Mouse (Mus musculus) midbrain, postnatal 0 days (tissue): ENCODE measurements around the gene Gfi1b. TPM values are rescaled to one million over a fixed set of nuclear protein-coding genes. Genes with fewer than 3 reads are reported as not detected.
A peak's percentile ranks its signal among the peaks of the same experiment; 100 is the strongest.

Experiments
- ATAC-seq: fragments of 200-750 bp; cut with Nextera tagmentation; 2 replicates; pipeline ENCODE4 v1.8.0; 2017; ENCODE audit warnings: moderate number of reproducible peaks, mild to moderate bottlenecking, moderate TSS enrichment, moderate library complexity; ENCODE audit not compliant: low FRiP score
- DNase-seq: peaks from one replicate; pipeline ENCODE4 v3.0.0-alpha.2; 2015; ENCODE audit warnings: low spot score
- H3K27ac ChIP-seq: fragments of 300-500 bp; sonication (generic); 2 replicates; pipeline ENCODE4 v1.5.1; 2014; ENCODE audit warnings: low read depth, mild to moderate bottlenecking, low read length, mixed read lengths
- H3K27me3 ChIP-seq: fragments of 300-500 bp; sonication (generic); 2 replicates; pipeline ENCODE4 v1.6.1; 2014; ENCODE audit warnings: low read length, control low read depth, mixed read lengths; ENCODE audit not compliant: insufficient read depth
- H3K36me3 ChIP-seq: fragments of 300-500 bp; sonication (generic); 2 replicates; pipeline ENCODE4 v1.6.1; 2014; ENCODE audit warnings: low read length, control low read depth, mixed read lengths; ENCODE audit not compliant: insufficient read depth
- H3K4me1 ChIP-seq: fragments of 300-500 bp; sonication (generic); 2 replicates; pipeline ENCODE4 v1.6.1; 2014; ENCODE audit warnings: mild to moderate bottlenecking, control low read depth, antibody characterized with exemption, low read length, mixed read lengths; ENCODE audit not compliant: insufficient read depth
- H3K4me2 ChIP-seq: fragments of 300-500 bp; sonication (generic); 2 replicates; pipeline ENCODE4 v1.6.1; 2014; ENCODE audit warnings: low read depth, mild to moderate bottlenecking, low read length, mixed read lengths; ENCODE audit not compliant: poor library complexity, severe bottlenecking
- H3K4me3 ChIP-seq: fragments of 300-500 bp; sonication (generic); 2 replicates; pipeline ENCODE4 v1.5.1; 2014; ENCODE audit warnings: low read depth, mild to moderate bottlenecking, low read length, moderate library complexity
- H3K9ac ChIP-seq: fragments of 300-500 bp; sonication (generic); replicated peaks from 2 replicates; pipeline ENCODE4 v1.6.1; 2014; ENCODE audit warnings: mild to moderate bottlenecking, low read length, moderate library complexity, mixed read lengths; ENCODE audit not compliant: poor library complexity, severe bottlenecking
- H3K9me3 ChIP-seq: fragments of 300-500 bp; sonication (generic); 2 replicates; pipeline ENCODE4 v1.6.1; 2016; ENCODE audit warnings: low read length, control low read depth
- CTCF ChIP-seq: IDR thresholded peaks from 2 replicates; pipeline ENCODE4 v1.5.1; 2016; ENCODE audit warnings: antibody characterized with exemption, mild to moderate bottlenecking
- whole genome bisulfite sequencing: fragments of 180-500 bp; shearing (Covaris S2); extraction: QIAGEN DNeasy Blood & Tissue Kit; methylation state at CpG from one replicate; pipeline ENCODE4 v1.1.7; 2014; 5-methylcytosine and 5-hydroxymethylcytosine counted together
- polyA plus RNA-seq: library from polyadenylated mRNA; unstranded; fragments of >200 nt; fragmentation: Nextera tagmentation; extraction: Ambion mirVana; gene quantifications from 2 replicates; pipeline ENCODE4 v1.2.1, GENCODE M21; 2015
- total RNA-seq: library from RNA; depleted of rRNA; stranded (reverse); fragments of >200 nt; gene quantifications from 2 replicates; pipeline ENCODE4 v1.2.3, GENCODE M21; 2014

The Gfi1b gene
- total and polyA plus RNA-seq, 2 experiments from 2014 or later = not detected

GRCm38 (mm10) chr2:28653351-28653750 lies 31.6 kb upstream of the Gfi1b start:
- Histone ChIP-seq H3K4me1 (no peaks in the 10 kb centered on the region), H3K9me3 (no peaks in the 10 kb centered on the region), H3K9ac (no peak overlapping the region), H3K4me2 (no peak overlapping the region), H3K36me3 (peaks cover 20% of the 10 kb centered on the region), H3K27ac (no peak overlapping the region), H3K27me3 (no peaks in the 10 kb centered on the region), H3K4me3 (no peak overlapping the region)
- DNase-seq (no peak), ATAC-seq (no peak)
- TF ChIP-seq CTCF = no peak
- WGBS = 95% methylated on average over 7 of the region's 7 CpGs

GRCm38 (mm10) chr2:28650526-28650925 lies 28.7 kb upstream of the Gfi1b start:
- Histone ChIP-seq H3K36me3 (0 out of 2 replicates have a peak, but pooled peaks cover 10% of the 10 kb centered on the region), H3K9ac (no peak overlapping the region), H3K4me1 (no peaks in the 10 kb centered on the region), H3K4me2 (no peak overlapping the region), H3K9me3 (no peaks in the 10 kb centered on the region), H3K27ac (no peak overlapping the region), H3K27me3 (no peaks in the 10 kb centered on the region), H3K4me3 (no peak overlapping the region)
- no peak for TF ChIP-seq CTCF
- ATAC-seq (no peak), DNase-seq (no peak)

- Histone ChIP-seq H3K9ac (0 out of 2 replicates have a peak overlapping the region, but pooled peaks have one; percentile 8), H3K27me3 (no peaks in the 10 kb centered on the region), H3K4me1 (peaks cover 4% of the 10 kb centered on the region; the same call in 1 of the 2 replicates), H3K4me2 (peak overlapping the region; percentile 66), H3K36me3 (no peaks in the 10 kb centered on the region), H3K4me3 (0 out of 2 replicates have a peak overlapping the region, but pooled peaks have one; percentile 1), H3K27ac (no peak overlapping the region), H3K9me3 (no peaks in the 10 kb centered on the region)
- ATAC-seq (no peak), DNase-seq (no peak)
- TF ChIP-seq CTCF = no peak
- WGBS = 81% methylated on average over 3 of the region's 3 CpGs
Measured at GRCm38 (mm10) chr2:28643081-28643480, 21.3 kb upstream of the Gfi1b start.

- TF ChIP-seq CTCF = no peak
- Histone ChIP-seq H3K27ac (peak overlapping the region; percentile 91), H3K36me3 (no peaks in the 10 kb centered on the region), H3K27me3 (no peaks in the 10 kb centered on the region), H3K4me2 (peak overlapping the region; percentile 66), H3K9ac (peak overlapping the region; percentile 94), H3K4me3 (peak overlapping the region; percentile 98), H3K4me1 (peaks cover 4% of the 10 kb centered on the region; the same call in 1 of the 2 replicates), H3K9me3 (no peaks in the 10 kb centered on the region)
- 1% methylated on average over 33 of the region's 43 CpGs for WGBS
- peak; percentile 15 for DNase-seq
- ATAC-seq = peak; percentile 75
Measured at GRCm38 (mm10) chr2:28641435-28641941, 19.7 kb upstream of the Gfi1b start.

- no peaks in the 10 kb centered on the region for H3K9me3 ChIP-seq
- no peaks in the 10 kb centered on the region for H3K36me3 ChIP-seq
- peak; percentile 93 for ATAC-seq
- H3K27ac ChIP-seq = peak within 1 kb of the TSS; percentile 91
- no peaks in the 10 kb centered on the region for H3K27me3 ChIP-seq
- DNase-seq = peak; percentile 98
- peaks cover 4% of the 10 kb centered on the region; the same call in 1 of the 2 replicates for H3K4me1 ChIP-seq
- peak within 1 kb of the TSS; percentile 94 for H3K9ac ChIP-seq
- peak within 1 kb of the TSS; percentile 66 for H3K4me2 ChIP-seq
- H3K4me3 ChIP-seq = peak within 1 kb of the TSS; percentile 98
- 2% methylated on average over 42 of the region's 47 CpGs for WGBS
- peak; percentile 29 for TF ChIP-seq CTCF
Measured at GRCm38 (mm10) chr2:28640461-28641424, 19.0 kb upstream of the Gfi1b start, which contains the start of gene Tsc1. Tsc1 (plus strand) TSS chr2:28641228.

- Histone ChIP-seq H3K27ac (no peak overlapping the region), H3K4me3 (no peak overlapping the region), H3K27me3 (no peaks in the 10 kb centered on the region), H3K4me1 (peaks cover 4% of the 10 kb centered on the region; the same call in 1 of the 2 replicates), H3K9me3 (no peaks in the 10 kb centered on the region), H3K36me3 (no peaks in the 10 kb centered on the region), H3K4me2 (no peak overlapping the region), H3K9ac (no peak overlapping the region)
- WGBS = 56% methylated on average over 7 of the region's 7 CpGs
- DNase-seq (no peak), ATAC-seq (no peak)
- TF ChIP-seq CTCF = peak; percentile 49
Measured at GRCm38 (mm10) chr2:28639794-28640193, 18.0 kb upstream of the Gfi1b start.
